Mouse (Mus musculus): Measurements from ENCODE around the gene Trak1. TPM values are rescaled to one million over a fixed set of nuclear protein-coding genes. Genes with fewer than 3 reads are reported as not detected.

The Trak1 gene
- total and polyA plus RNA-seq, 2 experiments, result 50.3 to 61.2 TPM

GRCm38 (mm10) chr9:121361010-121361409 is 63.7 kb downstream of the Trak1 start:
- no peak for DNase-seq (ENCODE audit: extremely low read depth, low read depth, low spot score)
- 86% methylated on average over 9 of the region's 9 CpGs for WGBS
- Histone ChIP-seq H3K9ac (ENCODE audit: low read depth, low read length) (no peak overlapping the region), H3K36me3 (ENCODE audit: control insufficient read depth, insufficient read depth, low read length) (no peaks in the 10 kb centered on the region), H3K79me2 (ENCODE audit: control insufficient read depth, insufficient read depth, low read length) (peaks cover 27% of the 10 kb centered on the region; the same call in 1 of the 2 replicates), H3K27ac (replicated peaks; ENCODE audit: insufficient read depth, low read depth, low read length) (peak overlapping the region; percentile 22; the same call in 1 of the 2 replicates), H3K4me3 (ENCODE audit: insufficient read depth, low read depth, low read length) (no peak overlapping the region), H3K4me1 (ENCODE audit: control insufficient read depth, insufficient read depth, low read length) (peaks cover 18% of the 10 kb centered on the region), H3K27me3 (ENCODE audit: control insufficient read depth, insufficient read depth, low read length) (no peaks in the 10 kb centered on the region)
- no peak for TF ChIP-seq POLR2A (IDR thresholded peaks at IDR 0.05; ENCODE audit: extremely low read depth, insufficient read depth, low read length)
- no peak for TF ChIP-seq CTCF (IDR thresholded peaks at IDR 0.05; ENCODE audit: low read depth, low read length)

GRCm38 (mm10) chr9:121363932-121364331 is 66.6 kb downstream of the Trak1 start:
- Histone ChIP-seq H3K79me2 (ENCODE audit: control insufficient read depth, insufficient read depth, low read length) (peaks cover 16% of the 10 kb centered on the region; the same call in 1 of the 2 replicates), H3K36me3 (ENCODE audit: control insufficient read depth, insufficient read depth, low read length) (no peaks in the 10 kb centered on the region), H3K27me3 (ENCODE audit: control insufficient read depth, insufficient read depth, low read length) (no peaks in the 10 kb centered on the region), H3K4me3 (ENCODE audit: insufficient read depth, low read depth, low read length) (no peak overlapping the region), H3K9ac (ENCODE audit: low read depth, low read length) (no peak overlapping the region), H3K4me1 (ENCODE audit: control insufficient read depth, insufficient read depth, low read length) (peaks cover 15% of the 10 kb centered on the region), H3K27ac (replicated peaks; ENCODE audit: insufficient read depth, low read depth, low read length) (no peak overlapping the region)
- DNase-seq (ENCODE audit: extremely low read depth, low read depth, low spot score), result no peak
- 93% methylated on average over 19 of the region's 19 CpGs for WGBS
- no peak for TF ChIP-seq POLR2A (IDR thresholded peaks at IDR 0.05; ENCODE audit: extremely low read depth, insufficient read depth, low read length)

GRCm38 (mm10) chr9:121366135-121366863 is 69.0 kb downstream of the Trak1 start:
- 57% methylated on average over 18 of the region's 18 CpGs for WGBS
- no peaks in the 10 kb centered on the region for H3K27me3 ChIP-seq (ENCODE audit: control insufficient read depth, insufficient read depth, low read length)
- H3K4me1 ChIP-seq (ENCODE audit: control insufficient read depth, insufficient read depth, low read length), result peaks cover 12% of the 10 kb centered on the region
- peaks cover 6% of the 10 kb centered on the region; the same call in 1 of the 2 replicates for H3K79me2 ChIP-seq (ENCODE audit: control insufficient read depth, insufficient read depth, low read length)
- no peak overlapping the region for H3K4me3 ChIP-seq (ENCODE audit: insufficient read depth, low read depth, low read length)
- no peak overlapping the region for H3K9ac ChIP-seq (ENCODE audit: low read depth, low read length)
- no peak for DNase-seq (ENCODE audit: extremely low read depth, low read depth, low spot score)
- no peaks in the 10 kb centered on the region for H3K36me3 ChIP-seq (ENCODE audit: control insufficient read depth, insufficient read depth, low read length)
- H3K27ac ChIP-seq (replicated peaks; ENCODE audit: insufficient read depth, low read depth, low read length), result peak overlapping the region; percentile 30
- TF ChIP-seq POLR2A (IDR thresholded peaks at IDR 0.05; ENCODE audit: extremely low read depth, insufficient read depth, low read length) (no peak), CTCF (IDR thresholded peaks at IDR 0.05; ENCODE audit: low read depth, low read length) (no peak)

GRCm38 (mm10) chr9:121366864-121367245 is 69.6 kb downstream of the Trak1 start:
- 22% methylated on average over 12 of the region's 12 CpGs for WGBS
- no peaks in the 10 kb centered on the region for H3K27me3 ChIP-seq (ENCODE audit: control insufficient read depth, insufficient read depth, low read length)
- TF ChIP-seq POLR2A (IDR thresholded peaks at IDR 0.05; ENCODE audit: extremely low read depth, insufficient read depth, low read length), result no peak
- TF ChIP-seq CTCF (IDR thresholded peaks at IDR 0.05; ENCODE audit: low read depth, low read length), result no peak
- peak; percentile 82 for DNase-seq (ENCODE audit: extremely low read depth, low read depth, low spot score)
- peak overlapping the region; percentile 9 for H3K9ac ChIP-seq (ENCODE audit: low read depth, low read length)
- H3K4me3 ChIP-seq (ENCODE audit: insufficient read depth, low read depth, low read length), result peak overlapping the region; percentile 13; the same call in 1 of the 2 replicates
- peak overlapping the region; percentile 35 for H3K27ac ChIP-seq (replicated peaks; ENCODE audit: insufficient read depth, low read depth, low read length)
- no peaks in the 10 kb centered on the region for H3K36me3 ChIP-seq (ENCODE audit: control insufficient read depth, insufficient read depth, low read length)
- peaks cover 15% of the 10 kb centered on the region for H3K4me1 ChIP-seq (ENCODE audit: control insufficient read depth, insufficient read depth, low read length)
- peaks cover 8% of the 10 kb centered on the region; the same call in 1 of the 2 replicates for H3K79me2 ChIP-seq (ENCODE audit: control insufficient read depth, insufficient read depth, low read length)

GRCm38 (mm10) chr9:121369573-121369972 is 72.3 kb downstream of the Trak1 start:
- peaks cover 12% of the 10 kb centered on the region; the same call in 1 of the 2 replicates for H3K79me2 ChIP-seq (ENCODE audit: control insufficient read depth, insufficient read depth, low read length)
- H3K4me3 ChIP-seq (ENCODE audit: insufficient read depth, low read depth, low read length), result no peak overlapping the region
- whole genome bisulfite sequencing, result 91% methylated on average over 6 of the region's 6 CpGs
- H3K27ac ChIP-seq (replicated peaks; ENCODE audit: insufficient read depth, low read depth, low read length), result no peak overlapping the region
- no peak overlapping the region for H3K9ac ChIP-seq (ENCODE audit: low read depth, low read length)
- no peak for TF ChIP-seq POLR2A (IDR thresholded peaks at IDR 0.05; ENCODE audit: extremely low read depth, insufficient read depth, low read length)
- no peak for TF ChIP-seq CTCF (IDR thresholded peaks at IDR 0.05; ENCODE audit: low read depth, low read length)
- no peak for DNase-seq (ENCODE audit: extremely low read depth, low read depth, low spot score)
- H3K36me3 ChIP-seq (ENCODE audit: control insufficient read depth, insufficient read depth, low read length), result no peaks in the 10 kb centered on the region
- H3K27me3 ChIP-seq (ENCODE audit: control insufficient read depth, insufficient read depth, low read length), result no peaks in the 10 kb centered on the region
- peaks cover 24% of the 10 kb centered on the region for H3K4me1 ChIP-seq (ENCODE audit: control insufficient read depth, insufficient read depth, low read length)

GRCm38 (mm10) chr9:121371346-121371891 is 74.1 kb downstream of the Trak1 start:
- no peak for TF ChIP-seq CTCF (IDR thresholded peaks at IDR 0.05; ENCODE audit: low read depth, low read length)
- 0 out of 2 replicates have a peak, but pooled peaks have one; percentile 11 for TF ChIP-seq POLR2A (IDR thresholded peaks at IDR 0.05; ENCODE audit: extremely low read depth, insufficient read depth, low read length)
- WGBS, result 1% methylated on average over 18 of the region's 18 CpGs
- peak; percentile 70 for DNase-seq (ENCODE audit: extremely low read depth, low read depth, low spot score)
- peaks cover 31% of the 10 kb centered on the region for H3K4me1 ChIP-seq (ENCODE audit: control insufficient read depth, insufficient read depth, low read length)
- H3K36me3 ChIP-seq (ENCODE audit: control insufficient read depth, insufficient read depth, low read length), result no peaks in the 10 kb centered on the region
- H3K27me3 ChIP-seq (ENCODE audit: control insufficient read depth, insufficient read depth, low read length), result no peaks in the 10 kb centered on the region
- H3K79me2 ChIP-seq (ENCODE audit: control insufficient read depth, insufficient read depth, low read length), result peaks cover 14% of the 10 kb centered on the region; the same call in 1 of the 2 replicates
- H3K27ac ChIP-seq (replicated peaks; ENCODE audit: insufficient read depth, low read depth, low read length), result peak overlapping the region; percentile 43
- no peak overlapping the region for H3K4me3 ChIP-seq (ENCODE audit: insufficient read depth, low read depth, low read length)
- peak overlapping the region; percentile 66 for H3K9ac ChIP-seq (ENCODE audit: low read depth, low read length)
